Mouse (Mus musculus): ENCODE data around the gene Lin28b. TPM values are rescaled to one million over a fixed set of nuclear protein-coding genes. Genes with fewer than 3 reads are reported as not detected.
A peak's percentile ranks its signal among the peaks of the same experiment; 100 is the strongest.

The Lin28b gene
- polyA plus RNA-seq, 1 experiment from 2014 or later = 1.4 TPM

DNA sequence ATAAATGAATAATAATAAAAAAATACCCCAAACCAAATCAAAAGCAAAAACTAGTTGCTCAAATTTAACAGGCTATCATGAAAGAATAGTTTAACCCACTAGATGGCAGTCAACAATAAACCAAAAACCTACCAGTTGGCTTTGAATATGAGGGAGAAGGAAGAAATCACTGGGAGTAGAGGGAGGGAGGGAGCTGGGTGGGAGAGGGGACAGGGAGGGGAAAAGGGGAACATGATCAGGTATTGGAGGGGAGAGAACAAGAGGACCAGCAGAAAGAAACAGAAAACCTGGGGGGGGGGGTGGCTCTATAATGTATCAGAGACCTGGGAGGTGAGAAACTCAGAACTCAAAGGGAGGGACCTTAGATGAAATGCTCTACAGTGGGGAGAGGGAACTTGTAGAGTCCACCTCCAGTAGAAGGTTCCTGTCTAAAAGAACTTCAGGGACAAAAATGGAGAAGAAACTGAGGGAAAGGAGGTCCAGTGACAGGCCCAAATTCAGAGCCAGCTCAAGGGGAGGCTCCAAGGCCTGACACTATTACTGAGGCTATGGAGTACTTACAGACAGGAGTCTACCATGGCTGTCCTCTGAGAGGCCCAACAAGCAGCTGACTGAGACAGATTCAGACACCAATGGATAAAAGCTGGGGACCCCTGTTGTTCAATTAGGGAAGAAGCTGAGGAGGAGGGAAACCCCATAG is 104.1 kb downstream of the Lin28b start:
- ATAC-seq (replicated peaks; ENCODE audit: low FRiP score, low TSS enrichment, low read depth) = no peak
- Histone ChIP-seq H3K9ac (ENCODE audit: low read length) (no peak overlapping the region), H3K36me3 (ENCODE audit: control insufficient read depth, insufficient read depth, low read length) (no peaks in the 10 kb centered on the region), H3K27ac (ENCODE audit: low read depth) (no peak overlapping the region), H3K4me1 (replicated peaks; ENCODE audit: control insufficient read depth, insufficient read depth, low read length) (no peaks in the 10 kb centered on the region), H3K9me3 (ENCODE audit: control insufficient read depth, low read length) (no peaks in the 10 kb centered on the region), H3K4me3 (ENCODE audit: low read depth, low read length) (no peak overlapping the region), H3K27me3 (replicated peaks; ENCODE audit: control insufficient read depth, insufficient read depth, low read length) (no peaks in the 10 kb centered on the region), H3K4me2 (ENCODE audit: low read length) (no peak overlapping the region)
- DNase-seq (ENCODE audit: low spot score) = no peak

DNA sequence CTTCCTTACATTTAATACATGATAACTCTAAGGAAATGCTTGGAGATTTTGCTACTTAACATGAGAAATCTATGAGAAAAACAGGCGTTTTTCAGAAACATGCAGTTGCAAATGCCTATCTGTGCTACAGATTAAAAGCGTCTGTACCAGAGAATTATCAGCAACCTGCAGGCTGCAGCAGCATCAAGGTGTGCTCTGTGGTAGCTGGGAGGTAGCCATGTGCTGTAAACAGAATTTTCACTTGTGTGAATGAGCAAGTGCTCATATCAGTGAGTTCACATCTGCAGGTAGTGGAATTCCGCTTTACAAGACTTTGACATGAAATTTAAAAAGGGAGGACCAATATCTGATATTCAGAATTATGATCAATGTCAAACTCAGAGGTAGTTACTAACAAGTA is 107.9 kb downstream of the Lin28b start:
- H3K36me3 ChIP-seq (ENCODE audit: control insufficient read depth, insufficient read depth, low read length) = no peaks in the 10 kb centered on the region
- DNase-seq (ENCODE audit: low spot score) (no peak), ATAC-seq (replicated peaks; ENCODE audit: low FRiP score, low TSS enrichment, low read depth) (no peak)
- no peaks in the 10 kb centered on the region for H3K9me3 ChIP-seq (ENCODE audit: control insufficient read depth, low read length)
- no peak overlapping the region for H3K27ac ChIP-seq (ENCODE audit: low read depth)
- no peak overlapping the region for H3K9ac ChIP-seq (ENCODE audit: low read length)
- H3K27me3 ChIP-seq (replicated peaks; ENCODE audit: control insufficient read depth, insufficient read depth, low read length) = no peaks in the 10 kb centered on the region
- H3K4me1 ChIP-seq (replicated peaks; ENCODE audit: control insufficient read depth, insufficient read depth, low read length) = no peaks in the 10 kb centered on the region
- WGBS = 83% methylated on average over 3 of the region's 3 CpGs
- no peak overlapping the region for H3K4me2 ChIP-seq (ENCODE audit: low read length)
- no peak overlapping the region for H3K4me3 ChIP-seq (ENCODE audit: low read depth, low read length)

DNA sequence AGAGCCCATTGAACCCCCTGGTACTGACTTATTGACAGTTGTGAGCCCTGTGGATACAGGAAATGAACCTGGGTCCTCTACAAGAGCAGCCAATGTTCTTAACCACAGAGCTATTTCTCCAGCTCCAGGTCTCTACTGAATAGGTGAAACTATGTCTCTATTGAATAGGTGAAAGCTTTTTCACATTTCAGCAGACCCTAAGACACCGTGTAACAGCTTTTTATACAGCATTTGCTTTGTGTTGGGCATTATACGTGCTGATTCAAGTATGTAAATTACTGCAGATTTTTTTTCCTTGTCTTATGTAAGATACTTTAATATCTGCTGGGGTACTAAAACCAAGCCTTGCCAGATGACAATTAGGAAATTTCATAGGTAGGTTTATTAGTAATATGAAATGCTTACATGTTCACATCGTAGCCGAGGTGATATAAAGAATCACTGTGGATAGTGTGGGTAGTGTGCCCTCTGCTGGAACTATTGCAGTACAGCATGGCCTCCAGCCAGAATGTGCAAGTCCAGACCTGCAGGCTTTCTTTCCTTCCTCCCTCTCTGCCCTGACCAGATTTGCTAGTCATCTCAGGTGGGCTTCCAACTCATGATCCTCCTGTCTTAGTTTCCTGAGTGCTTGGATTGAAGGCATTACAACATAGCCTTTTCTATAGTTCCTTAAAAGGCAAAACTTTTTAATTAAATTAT is 113.1 kb downstream of the Lin28b start:
- Histone ChIP-seq H3K36me3 (ENCODE audit: control insufficient read depth, insufficient read depth, low read length) (no peaks in the 10 kb centered on the region), H3K9ac (ENCODE audit: low read length) (no peak overlapping the region), H3K4me1 (replicated peaks; ENCODE audit: control insufficient read depth, insufficient read depth, low read length) (no peaks in the 10 kb centered on the region), H3K27ac (ENCODE audit: low read depth) (no peak overlapping the region), H3K27me3 (replicated peaks; ENCODE audit: control insufficient read depth, insufficient read depth, low read length) (no peaks in the 10 kb centered on the region), H3K4me3 (ENCODE audit: low read depth, low read length) (no peak overlapping the region), H3K9me3 (ENCODE audit: control insufficient read depth, low read length) (no peaks in the 10 kb centered on the region), H3K4me2 (ENCODE audit: low read length) (no peak overlapping the region)
- 45% methylated on average over 4 of the region's 4 CpGs for WGBS
- DNase-seq (ENCODE audit: low spot score) (peak; percentile 81), ATAC-seq (replicated peaks; ENCODE audit: low FRiP score, low TSS enrichment, low read depth) (0 out of 2 replicates have a peak, but pooled peaks have one; percentile 32)

DNA sequence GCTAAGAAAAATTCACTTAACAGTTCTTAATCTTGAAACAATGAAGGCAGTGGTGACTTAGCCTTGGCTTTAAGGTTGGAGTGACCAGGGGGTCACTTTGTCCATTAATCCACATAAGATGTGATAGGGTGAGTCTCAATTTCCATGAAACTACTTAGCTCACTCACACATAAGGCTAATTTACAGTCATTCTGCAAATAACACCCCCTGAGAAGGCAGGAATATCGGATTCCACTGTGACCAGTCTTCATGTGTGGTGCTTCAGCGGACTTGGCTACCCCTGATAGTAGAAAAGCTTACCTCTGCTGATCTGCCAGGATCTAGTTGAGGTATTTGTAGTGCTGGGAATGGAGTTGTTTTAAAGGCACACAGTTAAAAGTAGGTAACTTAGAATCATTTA is 115.7 kb downstream of the Lin28b start:
- ATAC-seq (replicated peaks; ENCODE audit: low FRiP score, low TSS enrichment, low read depth) (no peak), DNase-seq (ENCODE audit: low spot score) (no peak)
- Histone ChIP-seq H3K9ac (ENCODE audit: low read length) (no peak overlapping the region), H3K27ac (ENCODE audit: low read depth) (no peak overlapping the region), H3K4me1 (replicated peaks; ENCODE audit: control insufficient read depth, insufficient read depth, low read length) (no peaks in the 10 kb centered on the region), H3K36me3 (ENCODE audit: control insufficient read depth, insufficient read depth, low read length) (no peaks in the 10 kb centered on the region), H3K9me3 (ENCODE audit: control insufficient read depth, low read length) (no peaks in the 10 kb centered on the region), H3K27me3 (replicated peaks; ENCODE audit: control insufficient read depth, insufficient read depth, low read length) (no peaks in the 10 kb centered on the region), H3K4me3 (ENCODE audit: low read depth, low read length) (no peak overlapping the region), H3K4me2 (ENCODE audit: low read length) (no peak overlapping the region)
- 88% methylated on average over 2 of the region's 2 CpGs for WGBS

DNA sequence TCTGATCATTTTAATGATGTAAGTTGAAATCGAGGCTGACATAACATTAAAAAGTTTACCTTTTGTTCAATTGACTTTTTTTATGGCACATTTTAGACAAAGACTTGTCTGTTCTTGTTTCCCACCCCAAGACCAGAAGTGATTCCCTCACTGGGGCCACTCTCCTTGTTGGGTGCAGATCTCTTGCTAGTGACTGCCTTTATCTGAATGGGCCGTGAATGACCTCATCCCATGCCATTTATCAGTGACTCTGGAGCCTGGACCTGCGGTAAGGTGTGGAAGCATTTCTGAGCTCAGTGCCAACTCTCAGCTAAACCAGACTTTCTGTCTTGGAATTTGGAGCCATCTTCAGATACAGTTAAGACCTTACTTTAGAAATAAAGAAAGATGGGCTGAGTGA is 116.6 kb downstream of the Lin28b start:
- ATAC-seq (replicated peaks; ENCODE audit: low FRiP score, low TSS enrichment, low read depth) (0 out of 2 replicates have a peak, but pooled peaks have one; percentile 66), DNase-seq (ENCODE audit: low spot score) (no peak)
- no peaks in the 10 kb centered on the region for H3K9me3 ChIP-seq (ENCODE audit: control insufficient read depth, low read length)
- H3K27ac ChIP-seq (ENCODE audit: low read depth) = no peak overlapping the region
- no peaks in the 10 kb centered on the region for H3K36me3 ChIP-seq (ENCODE audit: control insufficient read depth, insufficient read depth, low read length)
- no peak overlapping the region for H3K4me2 ChIP-seq (ENCODE audit: low read length)
- no peaks in the 10 kb centered on the region for H3K27me3 ChIP-seq (replicated peaks; ENCODE audit: control insufficient read depth, insufficient read depth, low read length)
- H3K4me3 ChIP-seq (ENCODE audit: low read depth, low read length) = no peak overlapping the region
- H3K4me1 ChIP-seq (replicated peaks; ENCODE audit: control insufficient read depth, insufficient read depth, low read length) = no peaks in the 10 kb centered on the region
- H3K9ac ChIP-seq (ENCODE audit: low read length) = no peak overlapping the region
- WGBS = 57% methylated on average over 3 of the region's 3 CpGs

DNA sequence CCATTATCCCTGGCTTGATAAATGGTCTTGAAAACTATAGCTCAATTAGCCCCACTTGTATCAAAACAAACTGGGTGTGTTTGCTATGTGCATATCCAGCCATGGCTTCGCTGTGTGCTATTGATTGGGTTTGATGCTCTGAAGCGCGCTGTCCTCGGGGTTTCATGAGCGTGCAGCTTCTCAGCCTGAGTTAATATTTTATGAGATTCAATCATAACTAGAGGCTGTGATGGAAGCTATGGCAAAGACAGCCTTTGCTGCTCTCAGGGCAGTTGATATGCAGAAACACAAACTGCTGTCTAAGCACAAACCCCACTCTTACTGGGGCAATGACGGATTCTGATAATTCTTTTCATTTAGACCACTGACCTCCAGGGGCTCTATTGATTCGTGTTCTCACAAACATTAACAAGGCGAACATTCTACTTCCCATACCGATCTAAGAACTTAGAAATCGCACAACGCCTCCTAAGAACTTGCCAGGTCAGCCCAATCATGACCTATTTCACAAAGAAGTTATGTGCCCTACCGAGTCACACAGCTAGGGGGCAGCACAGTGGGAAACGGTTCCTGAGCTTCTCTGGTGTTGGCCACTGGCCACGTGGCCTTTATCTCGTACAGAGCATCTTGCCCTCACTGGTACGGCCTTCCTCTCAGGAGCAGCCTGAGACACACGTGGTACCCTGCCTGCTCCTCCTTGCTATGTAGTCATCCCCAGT is 119.0 kb downstream of the Lin28b start:
- H3K4me2 ChIP-seq (ENCODE audit: low read length) = no peak overlapping the region
- no peaks in the 10 kb centered on the region for H3K27me3 ChIP-seq (replicated peaks; ENCODE audit: control insufficient read depth, insufficient read depth, low read length)
- no peaks in the 10 kb centered on the region for H3K9me3 ChIP-seq (ENCODE audit: control insufficient read depth, low read length)
- no peak overlapping the region for H3K27ac ChIP-seq (ENCODE audit: low read depth)
- WGBS = 87% methylated on average over 17 of the region's 17 CpGs
- ATAC-seq (replicated peaks; ENCODE audit: low FRiP score, low TSS enrichment, low read depth) (no peak), DNase-seq (ENCODE audit: low spot score) (no peak)
- no peak overlapping the region for H3K4me3 ChIP-seq (ENCODE audit: low read depth, low read length)
- H3K9ac ChIP-seq (ENCODE audit: low read length) = no peak overlapping the region
- H3K4me1 ChIP-seq (replicated peaks; ENCODE audit: control insufficient read depth, insufficient read depth, low read length) = no peaks in the 10 kb centered on the region
- H3K36me3 ChIP-seq (ENCODE audit: control insufficient read depth, insufficient read depth, low read length) = no peaks in the 10 kb centered on the region

DNA sequence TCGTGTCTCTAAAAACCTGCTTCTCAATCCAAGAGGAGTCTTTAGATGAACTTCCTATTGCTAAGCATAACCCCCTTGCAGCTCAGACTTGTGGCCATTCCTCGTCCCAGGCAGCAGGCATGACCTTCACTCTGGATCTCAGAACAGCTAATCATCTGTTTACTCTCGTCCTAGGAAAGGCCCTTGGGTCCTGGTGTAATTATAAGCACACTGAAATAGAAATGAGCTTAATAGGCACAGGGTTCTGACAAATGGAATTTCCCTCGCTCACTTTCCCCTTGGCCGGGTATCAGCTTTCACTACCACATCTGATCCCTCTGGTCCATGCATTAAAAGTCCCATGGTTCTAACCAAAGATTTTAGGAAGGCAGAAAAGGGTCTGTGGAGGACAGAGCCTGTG is 122.8 kb downstream of the Lin28b start:
- Histone ChIP-seq H3K4me2 (ENCODE audit: low read length) (no peak overlapping the region), H3K4me1 (replicated peaks; ENCODE audit: control insufficient read depth, insufficient read depth, low read length) (no peaks in the 10 kb centered on the region), H3K27ac (ENCODE audit: low read depth) (no peak overlapping the region), H3K36me3 (ENCODE audit: control insufficient read depth, insufficient read depth, low read length) (no peaks in the 10 kb centered on the region), H3K9ac (ENCODE audit: low read length) (no peak overlapping the region), H3K27me3 (replicated peaks; ENCODE audit: control insufficient read depth, insufficient read depth, low read length) (no peaks in the 10 kb centered on the region), H3K9me3 (ENCODE audit: control insufficient read depth, low read length) (no peaks in the 10 kb centered on the region), H3K4me3 (ENCODE audit: low read depth, low read length) (no peak overlapping the region)
- DNase-seq (ENCODE audit: low spot score) (no peak), ATAC-seq (replicated peaks; ENCODE audit: low FRiP score, low TSS enrichment, low read depth) (no peak)
- WGBS = 36% methylated on average over 5 of the region's 5 CpGs

DNA sequence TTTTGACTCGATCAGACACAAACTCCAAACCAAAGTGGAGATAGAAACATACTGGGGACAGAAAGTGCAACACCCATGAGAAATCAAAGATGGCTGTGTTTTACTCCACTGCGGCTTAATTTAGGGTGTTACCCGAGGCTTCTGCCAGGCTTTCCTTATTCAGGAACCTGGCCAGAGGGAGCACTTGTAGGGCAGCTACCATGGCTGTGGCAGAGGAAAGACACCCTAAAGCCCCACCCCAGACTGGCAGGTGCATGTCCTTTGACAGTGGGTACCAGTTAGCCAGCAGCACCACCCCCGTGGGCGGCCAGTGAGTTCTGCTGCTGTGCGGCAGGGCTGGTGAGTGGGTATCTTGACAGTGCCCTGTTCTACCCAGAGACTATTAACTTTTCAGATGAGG is 130.1 kb downstream of the Lin28b start:
- Histone ChIP-seq H3K9ac (ENCODE audit: low read length) (no peak overlapping the region), H3K4me3 (ENCODE audit: low read depth, low read length) (no peak overlapping the region), H3K4me2 (ENCODE audit: low read length) (no peak overlapping the region), H3K27ac (ENCODE audit: low read depth) (no peak overlapping the region), H3K27me3 (replicated peaks; ENCODE audit: control insufficient read depth, insufficient read depth, low read length) (no peaks in the 10 kb centered on the region), H3K36me3 (ENCODE audit: control insufficient read depth, insufficient read depth, low read length) (no peaks in the 10 kb centered on the region), H3K9me3 (ENCODE audit: control insufficient read depth, low read length) (no peaks in the 10 kb centered on the region), H3K4me1 (replicated peaks; ENCODE audit: control insufficient read depth, insufficient read depth, low read length) (no peaks in the 10 kb centered on the region)
- ATAC-seq (replicated peaks; ENCODE audit: low FRiP score, low TSS enrichment, low read depth) (no peak), DNase-seq (ENCODE audit: low spot score) (no peak)
- 88% methylated on average over 6 of the region's 6 CpGs for WGBS
